Mouse (Mus musculus) embryonic facial prominence, embryonic 11.5 days (tissue): ENCODE measurements around the gene Zbtb43. TPM values are rescaled to one million over a fixed set of nuclear protein-coding genes. Genes with fewer than 3 reads are reported as not detected.

Experiments
- ATAC-seq: fragments of 200-750 bp; cut with Nextera tagmentation; replicated peaks from 2 replicates; pipeline ENCODE4 v1.8.0; 2017; ENCODE audit warnings: low read depth; ENCODE audit not compliant: insufficient number of reproducible peaks, low FRiP score, low TSS enrichment
- DNase-seq: peaks from one replicate; pipeline ENCODE4 v3.0.0-alpha.2; 2015; ENCODE audit warnings: low spot score
- H3K27ac ChIP-seq: fragments of 300-500 bp; sonication (generic); replicated peaks from 2 replicates; pipeline ENCODE4 v1.5.1; 2014; ENCODE audit warnings: mild to moderate bottlenecking, low read depth, low read length, control low read depth
- H3K27me3 ChIP-seq: fragments of 300-500 bp; sonication (generic); 2 replicates; pipeline ENCODE4 v1.6.1; 2014; ENCODE audit warnings: mild to moderate bottlenecking, low read length, moderate library complexity, mixed read lengths; ENCODE audit not compliant: control insufficient read depth, insufficient read depth
- H3K36me3 ChIP-seq: fragments of 300-500 bp; sonication (generic); replicated peaks from 2 replicates; pipeline ENCODE4 v1.6.1; 2014; ENCODE audit warnings: low read depth, mild to moderate bottlenecking, low read length, moderate library complexity, mixed read lengths; ENCODE audit not compliant: control insufficient read depth, insufficient read depth
- H3K4me1 ChIP-seq: fragments of 300-500 bp; sonication (generic); 2 replicates; pipeline ENCODE4 v1.6.1; 2014; ENCODE audit warnings: low read length, mixed read lengths; ENCODE audit not compliant: control insufficient read depth, insufficient read depth
- H3K4me2 ChIP-seq: fragments of 300-500 bp; sonication (generic); 2 replicates; pipeline ENCODE4 v1.6.1; 2014; ENCODE audit warnings: low read depth, mild to moderate bottlenecking, control low read depth, low read length, moderate library complexity
- H3K4me3 ChIP-seq: fragments of 300-500 bp; sonication (generic); 2 replicates; pipeline ENCODE4 v1.5.1; 2014; ENCODE audit warnings: low read depth, low read length, control low read depth
- H3K9ac ChIP-seq: fragments of 300-500 bp; sonication (generic); replicated peaks from 2 replicates; pipeline ENCODE4 v1.6.1; 2014; ENCODE audit warnings: mild to moderate bottlenecking, control low read depth, low read length
- H3K9me3 ChIP-seq: fragments of 300-500 bp; sonication (generic); replicated peaks from 2 replicates; pipeline ENCODE4 v1.6.1; 2016; ENCODE audit warnings: mild to moderate bottlenecking, low read length, inconsistent platforms, mixed read lengths; ENCODE audit not compliant: control insufficient read depth
- WGBS: fragments of 180-500 bp; shearing (Covaris S2); extraction: QIAGEN DNeasy Blood & Tissue Kit; methylation state at CpG from one replicate; pipeline ENCODE4 v1.1.7; 2014; 5-methylcytosine and 5-hydroxymethylcytosine counted together
- polyA plus RNA-seq: library from polyadenylated mRNA; unstranded; fragments of >200 nt; fragmentation: Nextera tagmentation; extraction: Ambion mirVana; gene quantifications from 2 replicates; pipeline ENCODE4 v1.2.1, GENCODE M21; 2014

Gene Zbtb43
- polyA plus RNA-seq, 1 experiment from 2014 or later, result 25.5 TPM

DNA sequence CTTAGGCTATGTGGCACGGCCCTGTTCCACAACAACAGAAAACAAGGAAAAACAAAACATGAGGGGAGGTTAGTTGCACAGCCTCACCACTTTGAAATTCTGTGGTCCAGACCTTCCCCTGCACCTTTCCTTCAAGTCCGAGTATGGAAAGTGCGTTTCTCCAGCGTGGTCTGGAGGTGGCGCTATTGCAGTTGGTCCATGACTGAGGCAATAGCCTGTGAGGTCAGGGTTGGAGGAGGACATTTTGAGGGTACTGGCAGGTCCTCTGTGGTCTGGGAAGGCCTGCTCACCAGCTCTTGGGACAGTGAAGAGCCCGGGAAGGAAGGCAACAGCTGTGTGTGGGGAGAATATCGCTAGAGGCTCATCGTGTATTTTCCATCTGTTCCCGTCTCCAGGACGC is 21.2 kb upstream of the Zbtb43 start:
- Histone ChIP-seq H3K27me3 (no peaks in the 10 kb centered on the region; the same call in 1 of the 2 replicates), H3K9ac (no peak overlapping the region), H3K4me1 (no peaks in the 10 kb centered on the region), H3K4me3 (no peak overlapping the region), H3K9me3 (no peaks in the 10 kb centered on the region), H3K27ac (no peak overlapping the region), H3K36me3 (no peaks in the 10 kb centered on the region), H3K4me2 (no peak overlapping the region)
- 58% methylated on average over 10 of the region's 10 CpGs for WGBS
- ATAC-seq, result no peak
- DNase-seq, result peak; percentile 27

- H3K36me3 ChIP-seq, result no peaks in the 10 kb centered on the region
- 76% methylated on average over 8 of the region's 8 CpGs for WGBS
- H3K9ac ChIP-seq, result no peak overlapping the region
Measured at GRCm38 (mm10) chr2:33487332-33487731, 19.0 kb upstream of the Zbtb43 start.

DNA sequence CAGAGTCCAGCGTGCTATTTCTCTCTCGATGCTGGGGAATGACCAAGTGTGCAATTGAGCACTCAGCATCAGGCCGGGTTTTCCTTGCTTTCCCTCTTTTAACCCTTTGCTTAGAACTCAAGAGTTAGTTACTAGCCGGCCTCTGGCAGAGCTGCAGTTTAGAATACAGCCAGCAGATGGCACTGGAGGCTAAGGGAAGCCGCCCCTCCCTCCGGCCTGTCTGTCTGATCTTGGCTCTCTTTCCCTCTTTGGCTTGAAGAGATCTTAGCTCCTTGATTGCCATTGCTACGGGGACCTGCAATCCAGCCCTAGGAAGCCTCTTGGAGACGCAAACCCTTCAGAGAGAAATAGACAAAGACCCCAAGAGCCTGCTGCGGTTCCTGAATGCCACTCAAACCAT is 18.5 kb upstream of the Zbtb43 start:
- Histone ChIP-seq H3K4me3 (no peak overlapping the region), H3K9ac (no peak overlapping the region), H3K9me3 (no peaks in the 10 kb centered on the region), H3K36me3 (no peaks in the 10 kb centered on the region), H3K4me2 (no peak overlapping the region), H3K27ac (no peak overlapping the region), H3K4me1 (no peaks in the 10 kb centered on the region), H3K27me3 (no peaks in the 10 kb centered on the region; the same call in 1 of the 2 replicates)
- no peak for ATAC-seq
- peak; percentile 82 for DNase-seq
- 10% methylated on average over 9 of the region's 9 CpGs for WGBS

More at GRCm38 (mm10) chr2:33487332-33487731, 19.0 kb upstream of the Zbtb43 start:
- Histone ChIP-seq H3K4me1 (no peaks in the 10 kb centered on the region), H3K4me2 (no peak overlapping the region), H3K27ac (no peak overlapping the region), H3K4me3 (no peak overlapping the region), H3K9me3 (no peaks in the 10 kb centered on the region), H3K27me3 (no peaks in the 10 kb centered on the region; the same call in 1 of the 2 replicates)
- ATAC-seq (no peak), DNase-seq (no peak)

DNA sequence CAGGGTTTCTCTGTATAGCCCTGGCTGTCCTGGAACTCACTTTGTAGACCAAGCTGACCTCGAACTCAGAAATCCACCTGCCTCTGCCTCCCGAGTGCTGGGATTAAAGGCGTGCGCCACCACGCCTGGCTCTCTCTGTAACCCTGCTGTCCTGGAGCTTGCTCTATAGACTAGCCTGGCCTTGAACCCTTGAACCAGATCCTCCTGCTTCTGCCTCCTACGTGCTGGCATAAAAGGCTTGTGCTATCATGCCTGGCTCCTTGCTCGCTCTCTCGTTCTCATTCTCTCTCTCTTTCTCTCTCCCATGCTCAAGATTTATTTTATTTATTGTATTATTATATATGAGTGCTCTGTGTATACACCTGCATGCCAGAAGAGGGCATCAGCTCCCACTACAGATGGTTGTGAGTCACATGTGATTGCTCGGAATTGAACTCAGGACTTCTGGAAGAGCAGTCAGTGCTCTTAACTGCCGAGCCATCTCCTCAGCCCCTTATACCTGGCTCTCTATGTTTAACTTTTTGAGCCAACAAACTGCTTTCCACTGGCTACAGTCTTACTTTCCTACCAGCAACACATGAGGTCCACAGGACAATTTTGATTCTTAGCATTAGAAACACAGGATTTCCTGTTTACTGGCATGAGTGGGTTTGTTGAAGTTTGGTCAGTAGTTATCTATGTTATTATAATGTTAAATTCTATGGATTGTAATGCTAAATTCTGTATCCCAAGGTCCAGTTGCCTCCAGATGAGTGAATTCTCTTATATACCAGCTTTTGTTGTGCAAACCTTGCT is 9.8 kb upstream of the Zbtb43 start:
- Histone ChIP-seq H3K27me3 (no peaks in the 10 kb centered on the region), H3K9me3 (no peaks in the 10 kb centered on the region), H3K36me3 (no peaks in the 10 kb centered on the region), H3K27ac (no peak overlapping the region), H3K4me3 (no peak overlapping the region), H3K4me1 (no peaks in the 10 kb centered on the region), H3K9ac (no peak overlapping the region), H3K4me2 (no peak overlapping the region)
- 88% methylated on average over 10 of the region's 10 CpGs for WGBS
- no peak for ATAC-seq
- DNase-seq, result no peak

GRCm38 (mm10) chr2:33475961-33476360 is 7.6 kb upstream of the Zbtb43 start:
- Histone ChIP-seq H3K27ac (no peak overlapping the region), H3K9me3 (no peaks in the 10 kb centered on the region), H3K4me2 (no peak overlapping the region), H3K27me3 (no peaks in the 10 kb centered on the region), H3K4me1 (no peaks in the 10 kb centered on the region), H3K4me3 (no peak overlapping the region), H3K9ac (no peak overlapping the region), H3K36me3 (no peaks in the 10 kb centered on the region)
- ATAC-seq (no peak), DNase-seq (peak; percentile 76)

- peak; percentile 11 for DNase-seq
- peak overlapping the region; percentile 73 for H3K4me2 ChIP-seq
- 6% methylated on average over 55 of the region's 57 CpGs for WGBS
- no peak overlapping the region for H3K27ac ChIP-seq
- peak overlapping the region; percentile 83 for H3K4me3 ChIP-seq
- 0 out of 2 replicates have a peak, but pooled peaks have one; percentile 35 for ATAC-seq
- H3K9ac ChIP-seq, result peak overlapping the region; percentile 92
- no peaks in the 10 kb centered on the region; the same call in 1 of the 2 replicates for H3K36me3 ChIP-seq
- no peaks in the 10 kb centered on the region for H3K27me3 ChIP-seq
- H3K9me3 ChIP-seq, result no peaks in the 10 kb centered on the region
- H3K4me1 ChIP-seq, result peaks cover 3% of the 10 kb centered on the region; the same call in 1 of the 2 replicates
Measured at GRCm38 (mm10) chr2:33467546-33468465, 553 bp downstream of the Zbtb43 start.

DNA sequence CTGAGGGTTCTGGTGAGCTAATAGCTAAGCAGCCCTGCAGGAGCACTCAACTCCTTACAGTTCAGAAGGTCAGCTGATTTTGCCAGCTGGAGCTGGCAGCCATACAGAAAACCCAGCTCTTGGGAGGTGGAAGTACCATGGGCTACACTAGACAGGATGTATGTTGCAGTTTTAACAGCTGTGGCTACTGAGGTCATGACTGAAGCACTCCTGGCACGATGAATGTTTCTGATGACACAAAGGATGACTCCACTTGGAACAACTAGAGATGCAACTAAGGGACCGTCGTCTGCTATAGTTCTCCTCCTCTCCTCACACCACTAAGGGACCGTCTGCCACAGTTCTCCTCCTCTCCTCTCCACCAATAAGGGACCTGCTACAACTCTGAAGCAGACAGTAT is 2.4 kb downstream of the Zbtb43 start:
- ATAC-seq, result no peak
- Histone ChIP-seq H3K4me1 (peaks cover 3% of the 10 kb centered on the region; the same call in 1 of the 2 replicates), H3K27ac (no peak overlapping the region), H3K4me2 (no peak overlapping the region), H3K4me3 (no peak overlapping the region), H3K9me3 (no peaks in the 10 kb centered on the region), H3K36me3 (no peaks in the 10 kb centered on the region; the same call in 1 of the 2 replicates), H3K9ac (no peak overlapping the region), H3K27me3 (no peaks in the 10 kb centered on the region)
- 74% methylated on average over 4 of the region's 4 CpGs for WGBS
- DNase-seq, result no peak
